Mouse (Mus musculus) stomach, postnatal 0 days (tissue): ENCODE results near the gene Car4.

Experiments used
- CTCF ChIP-seq: IDR thresholded peaks from 2 replicates; pipeline ENCODE4 v1.5.1; 2016; ENCODE audit warnings: antibody characterized with exemption, low read depth, mild to moderate bottlenecking, moderate library complexity
- EP300 ChIP-seq: optimal IDR thresholded peaks from 2 replicates; pipeline ENCODE3; 2016; ENCODE audit warnings: antibody characterized with exemption

DNA sequence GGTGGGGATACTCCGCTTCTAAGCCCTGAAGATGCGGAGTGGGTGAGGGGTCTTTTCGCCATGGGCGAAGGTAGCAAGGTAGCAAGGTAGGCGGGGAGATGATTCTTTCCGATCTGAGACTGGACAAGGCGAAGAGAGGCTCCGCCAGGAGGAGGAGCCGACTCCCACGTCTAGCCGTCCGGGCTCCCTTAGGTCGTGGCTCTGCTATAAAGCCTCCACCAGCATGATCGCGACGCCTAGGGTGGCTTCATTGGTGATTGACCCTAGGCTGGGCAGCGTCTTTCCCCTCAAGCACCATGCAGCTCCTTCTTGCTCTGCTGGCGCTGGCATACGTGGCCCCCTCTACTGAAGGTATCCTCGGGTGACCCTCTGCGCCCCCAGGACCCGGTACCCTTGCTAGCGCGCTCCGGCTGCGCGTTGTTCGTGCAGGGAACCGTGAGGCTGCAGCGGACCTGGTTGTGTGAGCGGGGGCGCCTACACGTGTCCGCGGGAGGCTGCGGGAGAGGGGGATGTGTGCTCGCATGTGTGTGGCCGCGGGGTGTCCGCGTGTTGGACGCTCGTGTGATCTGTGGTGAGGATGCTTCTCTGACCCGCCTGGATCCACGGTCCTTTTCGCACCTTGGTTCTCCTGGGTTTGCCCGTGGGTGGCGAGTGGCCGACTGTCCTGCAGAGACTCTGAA, at the start of gene Car4:
- TF ChIP-seq EP300 (no peak), CTCF (no peak)
